Mouse (Mus musculus): Measurements from ENCODE around the gene Vmn1r15. TPM values are rescaled to one million over a fixed set of nuclear protein-coding genes. Genes with fewer than 3 reads are reported as not detected.

Vmn1r15 gene
- not detected in 2 replicates for polyA plus RNA-seq (2012)

- TF ChIP-seq GATA1 (IDR thresholded peaks at IDR 0.05; ENCODE audit: low read length): no peak
Observed at GRCm38 (mm10) chr6:57257652-57258051, at the start of gene Vmn1r15. Gene Vmn1r15, plus strand, starts transcription at chr6:57257952.

- TF ChIP-seq GATA1 (IDR thresholded peaks at IDR 0.05; ENCODE audit: low read length): no peak
Observed at GRCm38 (mm10) chr6:57231386-57231785, 26.4 kb upstream of the Vmn1r15 start, which contains the start of gene Vmn1r14. Gene Vmn1r14, plus strand, starts transcription at chr6:57231686.

GRCm38 (mm10) chr6:57260990-57261389 lies 3.2 kb downstream of the Vmn1r15 start:
- no peak for TF ChIP-seq GATA1 (IDR thresholded peaks at IDR 0.05; ENCODE audit: low read length)

- TF ChIP-seq GATA1 (IDR thresholded peaks at IDR 0.05; ENCODE audit: low read length): no peak
Observed at GRCm38 (mm10) chr6:57271881-57272280, 14.1 kb downstream of the Vmn1r15 start.

- TF ChIP-seq GATA1 (IDR thresholded peaks at IDR 0.05; ENCODE audit: low read length): no peak
Observed at GRCm38 (mm10) chr6:57272517-57272916, 14.8 kb downstream of the Vmn1r15 start.

GRCm38 (mm10) chr6:57278952-57279351 lies 21.2 kb downstream of the Vmn1r15 start:
- TF ChIP-seq GATA1 (IDR thresholded peaks at IDR 0.05; ENCODE audit: low read length): no peak

Other genes with a start within 250 kb of the Vmn1r15 start
- gene Vmn1r7, start 232.6 kb upstream of the Vmn1r15 start, polyA plus RNA-seq (2012): not detected in 2 replicates
- gene Vmn1r8, start 225.7 kb upstream of the Vmn1r15 start, polyA plus RNA-seq (2012): not detected in 2 replicates
- not detected in 2 replicates for gene Vmn1r9, start 191.2 kb upstream of the Vmn1r15 start, polyA plus RNA-seq (2012)
- not detected in 2 replicates for gene Vmn1r10, start 148.5 kb upstream of the Vmn1r15 start, polyA plus RNA-seq (2012)
- not detected in 2 replicates for gene Vmn1r11, start 124.5 kb upstream of the Vmn1r15 start, polyA plus RNA-seq (2012)
- gene Vmn1r12, start 101.0 kb upstream of the Vmn1r15 start, polyA plus RNA-seq (2012): not detected in 2 replicates
- gene Vmn1r13, start 54.7 kb upstream of the Vmn1r15 start, polyA plus RNA-seq (2012): not detected in 2 replicates
- not detected in 2 replicates for gene Vmn1r14, start 26.3 kb upstream of the Vmn1r15 start, polyA plus RNA-seq (2012)
- gene Vmn1r16, start 71.5 kb downstream of the Vmn1r15 start, polyA plus RNA-seq (2012): not detected in 2 replicates
- not detected in 2 replicates for gene Vmn1r17, start 105.8 kb downstream of the Vmn1r15 start, polyA plus RNA-seq (2012)
- not detected in 2 replicates for gene Vmn1r18, start 137.8 kb downstream of the Vmn1r15 start, polyA plus RNA-seq (2012)
- not detected in 2 replicates for gene Vmn1r19, start 145.8 kb downstream of the Vmn1r15 start, polyA plus RNA-seq (2012)
- not detected in 2 replicates for gene Vmn1r20, start 171.0 kb downstream of the Vmn1r15 start, polyA plus RNA-seq (2012)

Data from G1E-ER4 (cell line).